Mouse (Mus musculus) A20 (cell line): ENCODE data around the gene Npat.
A peak's percentile ranks its signal among the peaks of the same experiment; 100 is the strongest.

Experiments
- DNase-seq: peaks from one replicate; pipeline ENCODE4 v3.0.0-alpha.2; 2011; ENCODE audit warnings: low read depth, low spot score

Gene Npat

DNA sequence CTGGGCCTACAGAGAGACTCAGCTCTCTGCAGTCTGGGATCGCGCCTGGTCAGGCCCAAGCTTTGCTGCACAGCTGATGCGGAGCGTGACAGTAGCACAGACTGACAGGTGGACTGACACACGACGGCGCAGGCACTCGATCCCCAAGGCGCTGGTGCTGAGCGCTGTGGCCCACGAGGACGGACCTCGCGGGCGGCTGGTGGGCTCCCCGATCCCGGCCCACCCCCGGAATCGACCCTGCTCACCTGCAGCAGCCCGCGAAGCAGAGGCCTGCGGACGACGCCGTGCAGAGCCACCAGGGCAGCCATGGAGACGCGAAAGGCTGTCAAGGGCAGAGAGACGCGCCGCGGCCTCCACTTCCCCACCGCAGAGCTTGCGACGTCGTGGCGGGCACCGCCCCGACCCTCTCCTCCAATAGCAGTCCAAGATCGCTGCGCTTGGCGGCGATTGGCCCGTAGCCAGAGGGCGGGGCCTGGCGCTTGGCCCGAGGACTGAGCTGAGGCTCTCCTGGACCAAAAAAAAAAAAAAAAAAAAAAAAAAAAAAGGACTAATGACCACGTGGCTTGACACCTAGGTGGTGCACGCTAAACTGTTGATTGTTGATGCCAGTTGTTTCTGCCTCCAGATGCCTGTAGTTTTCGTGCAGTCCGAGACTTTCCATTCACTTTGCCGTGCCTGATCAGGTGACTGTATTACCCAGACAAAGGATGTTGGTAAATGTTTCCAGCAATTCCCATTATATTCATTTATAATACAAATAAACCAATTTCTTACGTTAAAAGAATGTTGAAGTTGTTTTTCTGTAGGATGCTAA is 73.3 kb downstream of the Npat start, which contains the start of gene Acat1:
TSS of gene Acat1 (minus strand) at position 415 of the 814 bp plus-strand sequence.
- DNase-seq, result peak; percentile 95

DNA sequence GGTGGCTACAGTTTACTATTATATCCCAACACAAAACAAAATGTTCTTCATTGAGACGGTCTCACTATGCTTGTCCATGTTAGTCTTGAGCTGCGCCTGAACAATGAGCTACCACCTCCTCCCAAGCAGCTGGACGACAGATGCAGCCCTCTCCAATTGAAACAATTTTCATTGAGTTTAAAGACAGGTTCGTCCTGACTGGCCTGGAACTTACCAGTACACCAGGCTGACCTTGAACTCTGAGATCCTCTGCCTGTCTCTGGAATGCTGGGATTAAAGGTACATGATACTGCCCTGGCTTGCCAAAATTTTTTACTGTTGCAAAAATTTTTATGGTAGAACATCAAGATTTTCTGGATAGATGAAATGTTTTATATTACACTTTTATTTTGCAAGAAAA is 77.4 kb downstream of the Npat start:
- no peak for DNase-seq

DNA sequence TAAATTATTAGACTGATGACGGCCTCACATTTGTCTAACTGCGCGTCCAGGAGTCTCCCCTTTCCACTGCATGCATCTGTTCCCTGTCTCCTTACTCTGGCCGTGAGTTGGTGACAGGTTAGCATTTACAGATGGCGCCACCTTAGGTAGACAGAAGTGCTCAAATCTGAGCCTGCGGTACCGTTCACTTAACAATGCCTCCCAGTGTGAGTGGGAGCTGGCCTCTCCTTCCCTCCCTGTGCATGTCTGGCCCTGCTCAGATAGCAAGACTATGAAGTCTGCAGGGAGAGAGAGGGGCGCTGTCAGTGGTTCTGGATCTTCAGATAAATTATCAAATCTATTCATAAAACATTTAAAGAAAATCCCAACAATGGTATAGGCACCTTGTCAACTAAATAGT is 78.4 kb downstream of the Npat start:
- DNase-seq, result no peak
